Mouse (Mus musculus): ENCODE measurements around the gene Olfr519. TPM values are rescaled to one million over a fixed set of nuclear protein-coding genes. Genes with fewer than 3 reads are reported as not detected.

Gene Olfr519
- polyA plus RNA-seq, 1 experiment from 2014 or later, result not detected

DNA sequence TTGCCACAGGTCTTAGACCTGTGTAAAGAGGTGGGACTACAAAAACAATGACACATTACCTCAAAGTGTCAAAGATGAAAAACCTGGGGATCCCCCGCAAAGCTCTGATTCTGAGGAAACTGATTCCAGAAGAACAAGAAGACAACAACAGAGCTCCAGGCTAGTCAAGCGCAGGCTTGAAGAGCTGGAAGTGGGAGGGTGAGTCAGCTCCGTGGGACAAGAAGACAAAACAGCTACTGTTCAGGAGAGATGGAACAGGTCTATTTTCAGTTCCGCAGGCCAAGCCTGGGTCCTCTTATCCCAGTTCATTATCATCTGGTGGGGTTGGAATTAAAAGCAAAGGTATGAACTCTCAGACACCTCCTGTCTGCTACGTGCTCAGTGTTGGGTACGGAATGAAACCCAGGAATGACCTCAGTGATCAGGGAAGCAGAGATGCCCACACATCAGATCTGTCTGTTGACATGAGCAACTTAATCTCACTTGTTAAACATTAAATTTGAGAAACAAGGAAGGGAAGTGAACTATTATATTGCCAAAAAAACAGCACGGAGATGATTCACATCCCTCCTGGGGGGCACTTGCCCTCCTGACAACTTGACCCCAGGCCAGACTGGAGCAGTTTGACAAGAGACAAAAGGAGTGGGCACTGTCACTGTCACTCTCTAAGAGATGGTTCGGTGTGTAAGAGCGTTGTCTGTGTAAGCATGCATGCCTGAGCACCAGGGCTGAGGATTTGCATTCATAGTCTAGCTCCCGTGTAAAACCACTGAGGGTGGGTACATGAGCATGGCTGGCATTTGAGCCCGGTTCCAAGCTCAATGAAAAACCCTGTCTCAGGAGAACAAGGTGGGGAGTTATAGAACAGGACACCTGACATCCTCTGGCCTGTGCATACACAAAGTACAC lies 34.3 kb upstream of the Olfr519 start:
- ATAC-seq (ENCODE audit: low FRiP score) (no peak), DNase-seq (ENCODE audit: low spot score) (no peak)
- H3K27ac ChIP-seq (ENCODE audit: low read depth, low read length), result no peak overlapping the region
- no peaks in the 10 kb centered on the region for H3K9me3 ChIP-seq (ENCODE audit: control insufficient read depth, low read length)
- H3K9ac ChIP-seq (ENCODE audit: low read depth, low read length), result no peak overlapping the region
- 81% methylated on average over 11 of the region's 11 CpGs for WGBS
- no peak overlapping the region for H3K4me3 ChIP-seq (ENCODE audit: low read depth, low read length)
- H3K36me3 ChIP-seq (ENCODE audit: control insufficient read depth, insufficient read depth, low read length), result no peaks in the 10 kb centered on the region
- H3K4me2 ChIP-seq (replicated peaks; ENCODE audit: low read depth, low read length), result no peak overlapping the region
- H3K27me3 ChIP-seq (ENCODE audit: control insufficient read depth, insufficient read depth, low read length), result no peaks in the 10 kb centered on the region
- H3K4me1 ChIP-seq (replicated peaks; ENCODE audit: control insufficient read depth, insufficient read depth, low read length), result no peaks in the 10 kb centered on the region

DNA sequence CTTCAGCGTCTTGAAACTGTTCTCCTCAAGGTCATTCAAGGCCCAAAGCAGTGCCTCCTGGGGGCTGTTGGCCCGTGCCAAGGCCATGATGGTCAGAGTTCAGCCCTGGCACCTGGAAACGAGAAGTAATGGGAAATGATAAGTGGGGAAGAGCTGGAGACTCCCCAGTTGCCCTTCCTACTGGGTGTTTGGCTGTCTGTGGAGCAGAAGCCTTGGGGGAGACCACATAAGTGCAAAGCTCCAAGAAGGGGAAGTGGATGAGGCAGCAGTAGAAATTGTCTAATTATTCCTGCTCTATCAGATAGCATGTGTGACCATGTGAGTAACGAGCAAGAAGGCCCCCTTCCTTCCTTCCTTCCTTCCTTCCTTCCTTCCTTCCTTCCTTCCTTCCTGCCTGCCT lies 32.8 kb upstream of the Olfr519 start:
- 86% methylated on average over 4 of the region's 4 CpGs for WGBS
- ATAC-seq (ENCODE audit: low FRiP score) (no peak), DNase-seq (ENCODE audit: low spot score) (no peak)
- H3K9me3 ChIP-seq (ENCODE audit: control insufficient read depth, low read length), result no peaks in the 10 kb centered on the region
- H3K9ac ChIP-seq (ENCODE audit: low read depth, low read length), result no peak overlapping the region
- H3K4me1 ChIP-seq (replicated peaks; ENCODE audit: control insufficient read depth, insufficient read depth, low read length), result no peaks in the 10 kb centered on the region
- H3K27me3 ChIP-seq (ENCODE audit: control insufficient read depth, insufficient read depth, low read length), result no peaks in the 10 kb centered on the region
- H3K36me3 ChIP-seq (ENCODE audit: control insufficient read depth, insufficient read depth, low read length), result no peaks in the 10 kb centered on the region
- no peak overlapping the region for H3K4me3 ChIP-seq (ENCODE audit: low read depth, low read length)
- H3K4me2 ChIP-seq (replicated peaks; ENCODE audit: low read depth, low read length), result no peak overlapping the region
- H3K27ac ChIP-seq (ENCODE audit: low read depth, low read length), result no peak overlapping the region

DNA sequence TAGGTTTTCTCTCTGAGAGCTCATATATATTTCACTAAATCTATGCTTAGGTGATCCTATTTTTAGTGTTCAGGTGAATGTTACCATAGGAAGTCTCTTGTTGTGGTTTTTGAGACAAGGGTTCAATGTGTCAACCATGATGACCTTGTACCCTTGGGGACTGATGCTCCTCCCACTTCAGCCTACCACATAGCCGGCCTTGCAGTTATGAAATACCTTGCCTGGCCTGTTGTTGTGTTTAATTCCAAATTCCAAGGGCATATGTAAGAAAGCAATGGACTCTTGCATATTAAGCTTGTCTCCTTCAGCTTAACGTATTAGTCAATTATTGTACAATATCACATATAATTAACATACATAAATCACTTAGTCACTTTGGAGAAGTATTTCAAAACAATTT lies 9.7 kb upstream of the Olfr519 start:
- H3K27ac ChIP-seq (ENCODE audit: low read depth, low read length), result no peak overlapping the region
- no peak overlapping the region for H3K4me2 ChIP-seq (replicated peaks; ENCODE audit: low read depth, low read length)
- H3K4me3 ChIP-seq (ENCODE audit: low read depth, low read length), result no peak overlapping the region
- H3K9me3 ChIP-seq (ENCODE audit: control insufficient read depth, low read length), result no peaks in the 10 kb centered on the region
- no peaks in the 10 kb centered on the region for H3K27me3 ChIP-seq (ENCODE audit: control insufficient read depth, insufficient read depth, low read length)
- no peaks in the 10 kb centered on the region for H3K4me1 ChIP-seq (replicated peaks; ENCODE audit: control insufficient read depth, insufficient read depth, low read length)
- WGBS, result 85% methylated on average over 2 of the region's 2 CpGs
- no peak for DNase-seq (ENCODE audit: low spot score)
- ATAC-seq (ENCODE audit: low FRiP score), result no peak
- no peak overlapping the region for H3K9ac ChIP-seq (ENCODE audit: low read depth, low read length)
- H3K36me3 ChIP-seq (ENCODE audit: control insufficient read depth, insufficient read depth, low read length), result no peaks in the 10 kb centered on the region

DNA sequence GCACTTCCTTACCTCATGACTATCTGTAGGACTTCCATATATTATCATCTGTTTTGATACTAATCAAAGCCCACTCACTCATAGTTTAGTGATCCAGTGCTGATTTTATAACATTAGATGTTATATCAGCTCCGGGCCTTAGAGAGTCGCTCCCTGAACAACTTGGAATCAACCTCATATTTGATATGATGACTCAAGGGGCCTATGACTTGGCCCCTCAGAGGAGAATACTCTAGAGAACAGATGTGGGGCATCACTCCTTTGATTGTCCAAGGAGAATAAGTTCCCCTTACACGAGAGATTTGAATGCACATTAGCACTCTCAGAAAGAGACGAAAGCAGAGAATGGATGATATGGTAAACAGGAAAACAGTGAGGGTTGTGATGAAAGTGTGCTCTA lies 9.3 kb downstream of the Olfr519 start, which contains the start of gene Olfr518:
Olfr518 (minus strand) TSS at position 101 of the 400 bp plus-strand sequence.
- Histone ChIP-seq H3K4me3 (ENCODE audit: low read depth, low read length) (no peak within 1 kb of the TSS), H3K9me3 (ENCODE audit: control insufficient read depth, low read length) (no peaks in the 10 kb centered on the region), H3K9ac (ENCODE audit: low read depth, low read length) (no peak within 1 kb of the TSS), H3K27ac (ENCODE audit: low read depth, low read length) (no peak within 1 kb of the TSS), H3K36me3 (ENCODE audit: control insufficient read depth, insufficient read depth, low read length) (no peaks in the 10 kb centered on the region), H3K4me1 (replicated peaks; ENCODE audit: control insufficient read depth, insufficient read depth, low read length) (no peaks in the 10 kb centered on the region), H3K27me3 (ENCODE audit: control insufficient read depth, insufficient read depth, low read length) (no peaks in the 10 kb centered on the region), H3K4me2 (replicated peaks; ENCODE audit: low read depth, low read length) (no peak within 1 kb of the TSS)
- no peak for DNase-seq (ENCODE audit: low spot score)
- 89% methylated on average over 4 of the region's 4 CpGs for WGBS
- no peak for ATAC-seq (ENCODE audit: low FRiP score)

DNA sequence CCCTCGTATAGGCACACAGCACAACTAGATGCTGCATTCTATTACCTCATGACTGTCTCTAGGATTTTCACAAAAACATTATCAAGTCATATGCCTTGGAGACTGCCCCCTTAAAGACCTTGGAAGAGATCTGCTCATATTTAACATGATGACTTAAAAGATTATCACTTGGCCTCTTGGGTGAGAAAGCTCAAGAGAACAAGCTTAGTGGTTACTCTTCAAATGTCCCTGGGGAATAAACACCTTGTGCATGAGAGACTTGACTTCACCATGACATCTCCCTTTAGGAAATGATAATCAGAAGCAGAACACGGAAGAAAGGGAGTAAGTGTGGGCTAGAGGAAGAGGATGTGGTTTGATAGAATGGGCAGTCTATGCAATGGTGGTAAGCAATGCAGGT lies 21.9 kb downstream of the Olfr519 start, which contains the start of gene Olfr517:
Olfr517 (minus strand) TSS at position 101 of the 400 bp plus-strand sequence.
- DNase-seq (ENCODE audit: low spot score) (no peak), ATAC-seq (ENCODE audit: low FRiP score) (no peak)
- H3K4me3 ChIP-seq (ENCODE audit: low read depth, low read length), result no peak within 1 kb of the TSS
- no peaks in the 10 kb centered on the region for H3K27me3 ChIP-seq (ENCODE audit: control insufficient read depth, insufficient read depth, low read length)
- no peaks in the 10 kb centered on the region for H3K9me3 ChIP-seq (ENCODE audit: control insufficient read depth, low read length)
- no peak within 1 kb of the TSS for H3K27ac ChIP-seq (ENCODE audit: low read depth, low read length)
- no peaks in the 10 kb centered on the region for H3K36me3 ChIP-seq (ENCODE audit: control insufficient read depth, insufficient read depth, low read length)
- H3K4me2 ChIP-seq (replicated peaks; ENCODE audit: low read depth, low read length), result no peak within 1 kb of the TSS
- H3K4me1 ChIP-seq (replicated peaks; ENCODE audit: control insufficient read depth, insufficient read depth, low read length), result no peaks in the 10 kb centered on the region
- WGBS, result 67% methylated on average over 2 of the region's 2 CpGs
- no peak within 1 kb of the TSS for H3K9ac ChIP-seq (ENCODE audit: low read depth, low read length)

DNA sequence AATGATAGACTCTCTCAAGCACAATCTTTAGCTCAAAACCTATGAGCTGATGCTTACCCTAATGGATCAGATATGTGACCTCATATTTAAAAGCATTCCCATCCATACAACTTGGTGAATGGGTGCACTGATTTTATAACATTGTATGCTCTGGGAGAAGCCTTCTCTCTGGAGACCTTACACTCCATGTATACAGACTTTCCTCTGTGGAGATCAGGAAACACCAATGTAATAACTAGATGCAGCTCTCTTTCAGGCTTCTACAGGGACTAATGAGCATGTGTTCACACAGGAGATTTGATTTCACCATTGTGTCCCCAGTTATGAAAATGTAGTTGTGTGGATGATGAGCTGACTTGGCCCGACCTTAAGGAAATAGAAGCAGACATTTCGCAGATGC lies 43.8 kb downstream of the Olfr519 start, which contains the start of gene Olfr516:
Olfr516 (minus strand) TSS at position 101 of the 400 bp plus-strand sequence.
- 90% methylated on average over 2 of the region's 2 CpGs for WGBS
- Histone ChIP-seq H3K27me3 (ENCODE audit: control insufficient read depth, insufficient read depth, low read length) (no peaks in the 10 kb centered on the region), H3K4me1 (replicated peaks; ENCODE audit: control insufficient read depth, insufficient read depth, low read length) (no peaks in the 10 kb centered on the region), H3K27ac (ENCODE audit: low read depth, low read length) (no peak within 1 kb of the TSS), H3K4me2 (replicated peaks; ENCODE audit: low read depth, low read length) (no peak within 1 kb of the TSS), H3K4me3 (ENCODE audit: low read depth, low read length) (no peak within 1 kb of the TSS), H3K36me3 (ENCODE audit: control insufficient read depth, insufficient read depth, low read length) (no peaks in the 10 kb centered on the region), H3K9ac (ENCODE audit: low read depth, low read length) (no peak within 1 kb of the TSS), H3K9me3 (ENCODE audit: control insufficient read depth, low read length) (no peaks in the 10 kb centered on the region)
- ATAC-seq (ENCODE audit: low FRiP score), result no peak
- no peak for DNase-seq (ENCODE audit: low spot score)

Other genes with a start within 250 kb of the Olfr519 start
- gene Olfr509, start 242.5 kb downstream of the Olfr519 start, polyA plus RNA-seq (2014; fragmentation: Nextera tagmentation; extraction: Ambion mirVana), result not detected in 2 replicates
- gene Olfr510, start 228.0 kb downstream of the Olfr519 start, polyA plus RNA-seq (2014; fragmentation: Nextera tagmentation; extraction: Ambion mirVana), result not detected in 2 replicates
- not detected in 2 replicates for gene Olfr512, start 181.1 kb downstream of the Olfr519 start, polyA plus RNA-seq (2014; fragmentation: Nextera tagmentation; extraction: Ambion mirVana)
- not detected in 2 replicates for gene Olfr513, start 143.4 kb downstream of the Olfr519 start, polyA plus RNA-seq (2014; fragmentation: Nextera tagmentation; extraction: Ambion mirVana)
- not detected in 2 replicates for gene Olfr514, start 68.4 kb downstream of the Olfr519 start, polyA plus RNA-seq (2014; fragmentation: Nextera tagmentation; extraction: Ambion mirVana)
- gene Olfr516, start 43.9 kb downstream of the Olfr519 start, polyA plus RNA-seq (2014; fragmentation: Nextera tagmentation; extraction: Ambion mirVana), result not detected in 2 replicates
- not detected in 2 replicates for gene Olfr517, start 22.0 kb downstream of the Olfr519 start, polyA plus RNA-seq (2014; fragmentation: Nextera tagmentation; extraction: Ambion mirVana)
- gene Olfr518, start 9.4 kb downstream of the Olfr519 start, polyA plus RNA-seq (2014; fragmentation: Nextera tagmentation; extraction: Ambion mirVana), result not detected in 2 replicates
- not detected in 2 replicates for gene Nlrp10, start 35.8 kb upstream of the Olfr519 start, polyA plus RNA-seq (2014; fragmentation: Nextera tagmentation; extraction: Ambion mirVana)
- 78.7 and 87.3 TPM in 2 replicates for gene Eif3f, start 40.0 kb upstream of the Olfr519 start, polyA plus RNA-seq (2014; fragmentation: Nextera tagmentation; extraction: Ambion mirVana)
- gene Tub, start 55.9 kb upstream of the Olfr519 start, polyA plus RNA-seq (2014; fragmentation: Nextera tagmentation; extraction: Ambion mirVana), result 14.6 and 15.7 TPM in 2 replicates
- gene Ric3, start 188.9 kb upstream of the Olfr519 start, polyA plus RNA-seq (2014; fragmentation: Nextera tagmentation; extraction: Ambion mirVana), result 20.0 and 20.4 TPM in 2 replicates

Data from hindbrain, embryonic 11.5 days (tissue).